Mouse (Mus musculus) midbrain, postnatal 0 days (tissue): ENCODE data around the gene Cdadc1. TPM values are rescaled to one million over a fixed set of nuclear protein-coding genes. Genes with fewer than 3 reads are reported as not detected.
A peak's percentile ranks its signal among the peaks of the same experiment; 100 is the strongest.
"Not testable (repeated sequence)": the region's sequence is repeated elsewhere in the genome, so short reads cannot be mapped to it uniquely, and the experiment has no call there.

Experiments used
- ATAC-seq: fragments of 200-750 bp; cut with Nextera tagmentation; 2 replicates; pipeline ENCODE4 v1.8.0; 2017; ENCODE audit warnings: moderate number of reproducible peaks, mild to moderate bottlenecking, moderate TSS enrichment, moderate library complexity; ENCODE audit not compliant: low FRiP score
- DNase-seq: peaks from one replicate; pipeline ENCODE4 v3.0.0-alpha.2; 2015; ENCODE audit warnings: low spot score
- H3K27ac ChIP-seq: fragments of 300-500 bp; sonication (generic); 2 replicates; pipeline ENCODE4 v1.5.1; 2014; ENCODE audit warnings: low read depth, mild to moderate bottlenecking, low read length, mixed read lengths
- H3K27me3 ChIP-seq: fragments of 300-500 bp; sonication (generic); 2 replicates; pipeline ENCODE4 v1.6.1; 2014; ENCODE audit warnings: low read length, control low read depth, mixed read lengths; ENCODE audit not compliant: insufficient read depth
- H3K36me3 ChIP-seq: fragments of 300-500 bp; sonication (generic); 2 replicates; pipeline ENCODE4 v1.6.1; 2014; ENCODE audit warnings: low read length, control low read depth, mixed read lengths; ENCODE audit not compliant: insufficient read depth
- H3K4me1 ChIP-seq: fragments of 300-500 bp; sonication (generic); 2 replicates; pipeline ENCODE4 v1.6.1; 2014; ENCODE audit warnings: mild to moderate bottlenecking, control low read depth, antibody characterized with exemption, low read length, mixed read lengths; ENCODE audit not compliant: insufficient read depth
- H3K4me2 ChIP-seq: fragments of 300-500 bp; sonication (generic); 2 replicates; pipeline ENCODE4 v1.6.1; 2014; ENCODE audit warnings: low read depth, mild to moderate bottlenecking, low read length, mixed read lengths; ENCODE audit not compliant: poor library complexity, severe bottlenecking
- H3K4me3 ChIP-seq: fragments of 300-500 bp; sonication (generic); 2 replicates; pipeline ENCODE4 v1.5.1; 2014; ENCODE audit warnings: low read depth, mild to moderate bottlenecking, low read length, moderate library complexity
- H3K9ac ChIP-seq: fragments of 300-500 bp; sonication (generic); replicated peaks from 2 replicates; pipeline ENCODE4 v1.6.1; 2014; ENCODE audit warnings: mild to moderate bottlenecking, low read length, moderate library complexity, mixed read lengths; ENCODE audit not compliant: poor library complexity, severe bottlenecking
- H3K9me3 ChIP-seq: fragments of 300-500 bp; sonication (generic); 2 replicates; pipeline ENCODE4 v1.6.1; 2016; ENCODE audit warnings: low read length, control low read depth
- CTCF ChIP-seq: IDR thresholded peaks from 2 replicates; pipeline ENCODE4 v1.5.1; 2016; ENCODE audit warnings: antibody characterized with exemption, mild to moderate bottlenecking
- WGBS: fragments of 180-500 bp; shearing (Covaris S2); extraction: QIAGEN DNeasy Blood & Tissue Kit; methylation state at CpG from one replicate; pipeline ENCODE4 v1.1.7; 2014; 5-methylcytosine and 5-hydroxymethylcytosine counted together
- polyA plus RNA-seq: library from polyadenylated mRNA; unstranded; fragments of >200 nt; fragmentation: Nextera tagmentation; extraction: Ambion mirVana; gene quantifications from 2 replicates; pipeline ENCODE4 v1.2.1, GENCODE M21; 2015
- total RNA-seq: library from RNA; depleted of rRNA; stranded (reverse); fragments of >200 nt; gene quantifications from 2 replicates; pipeline ENCODE4 v1.2.3, GENCODE M21; 2014

Cdadc1 gene
- total and polyA plus RNA-seq, 2 experiments from 2014 or later = 13.9 to 36.6 TPM

DNA sequence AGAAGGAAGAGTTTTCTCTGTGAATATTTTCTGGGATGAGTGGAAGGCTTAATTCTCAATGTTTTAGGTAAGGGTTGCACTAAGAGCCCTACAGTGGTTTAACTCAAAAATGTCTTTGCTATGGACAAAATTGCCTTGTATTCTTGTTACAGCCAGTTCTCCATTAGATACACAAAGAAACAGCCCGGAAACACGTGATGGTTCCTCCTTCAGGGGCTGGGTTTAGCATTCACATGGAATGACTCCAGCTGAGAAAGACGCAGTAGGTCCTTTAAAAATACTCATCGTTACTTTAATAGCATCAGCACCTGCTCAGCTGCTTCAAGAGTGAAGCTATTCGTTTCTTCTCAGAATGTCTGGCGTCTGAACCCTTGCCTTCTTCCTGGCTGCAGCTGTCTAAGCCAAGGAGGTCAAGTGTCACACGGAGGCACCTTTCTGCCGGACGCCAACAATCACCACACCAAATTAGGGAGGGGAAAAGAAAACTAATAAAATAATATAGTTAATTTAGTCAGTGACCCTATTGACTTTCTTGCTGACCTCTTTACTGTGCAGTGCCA, 26.6 kb upstream of the Cdadc1 start:
- peak overlapping the region; percentile 76 for H3K4me2 ChIP-seq
- no peak overlapping the region for H3K9ac ChIP-seq
- no peak overlapping the region for H3K4me3 ChIP-seq
- TF ChIP-seq CTCF = no peak
- DNase-seq (no peak), ATAC-seq (no peak)
- no peaks in the 10 kb centered on the region for H3K36me3 ChIP-seq
- no peaks in the 10 kb centered on the region for H3K9me3 ChIP-seq
- H3K27ac ChIP-seq = no peak overlapping the region
- H3K27me3 ChIP-seq = peaks cover 4% of the 10 kb centered on the region; the same call in 1 of the 2 replicates
- 41% methylated on average over 9 of the region's 9 CpGs for WGBS
- no peaks in the 10 kb centered on the region for H3K4me1 ChIP-seq

DNA sequence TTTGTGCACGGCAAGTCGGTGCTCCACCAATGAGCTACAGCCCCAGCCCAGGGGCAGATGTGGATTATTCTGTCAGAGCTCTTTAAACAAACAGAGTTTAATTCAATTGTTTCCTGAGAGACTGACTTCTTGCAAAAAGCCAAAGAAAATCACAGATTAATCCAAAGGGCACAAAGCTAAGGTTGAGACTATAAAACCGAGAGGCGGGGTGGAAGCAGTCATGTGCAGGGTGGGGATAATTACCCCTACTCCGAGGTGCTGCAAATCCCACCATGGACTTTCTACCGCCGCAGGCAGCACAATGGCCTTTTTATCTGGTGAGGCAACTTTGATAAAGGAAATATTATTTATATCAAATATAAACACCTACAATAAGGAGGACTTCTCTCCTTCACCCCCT, 19.0 kb upstream of the Cdadc1 start:
- Histone ChIP-seq H3K36me3 (no peaks in the 10 kb centered on the region), H3K9ac (no peak overlapping the region), H3K4me1 (no peaks in the 10 kb centered on the region), H3K4me3 (no peak overlapping the region), H3K27ac (no peak overlapping the region), H3K4me2 (no peak overlapping the region), H3K9me3 (no peaks in the 10 kb centered on the region), H3K27me3 (0 out of 2 replicates have a peak, but pooled peaks cover 3% of the 10 kb centered on the region)
- DNase-seq (no peak), ATAC-seq (no peak)
- WGBS = 42% methylated on average over 7 of the region's 7 CpGs
- no peak for TF ChIP-seq CTCF

DNA sequence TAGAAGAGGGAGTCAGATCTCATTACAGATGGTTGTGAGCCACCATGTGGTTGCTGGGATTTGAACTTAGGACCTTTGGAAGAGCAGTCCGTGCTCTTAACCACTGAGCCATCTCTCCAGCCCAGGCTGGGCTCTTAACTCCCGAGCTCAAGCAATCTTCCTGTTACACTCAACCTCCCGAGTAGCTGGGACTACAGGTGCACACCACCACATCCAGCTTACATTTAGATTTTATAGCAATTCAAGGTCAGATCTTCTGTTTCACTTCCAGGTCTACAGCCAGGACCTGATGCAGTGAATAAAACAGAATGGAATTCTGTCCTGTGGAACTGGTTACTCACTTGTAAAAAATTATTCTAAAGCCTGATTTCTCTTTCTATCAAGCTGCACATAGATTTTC, 16.4 kb upstream of the Cdadc1 start:
- not testable (repeated sequence) for H3K27me3 ChIP-seq, H3K9ac ChIP-seq, ATAC-seq, H3K9me3 ChIP-seq, H3K36me3 ChIP-seq, H3K4me2 ChIP-seq, H3K4me3 ChIP-seq, H3K27ac ChIP-seq, DNase-seq, H3K4me1 ChIP-seq
- 78% methylated on average over 3 of the region's 3 CpGs for WGBS

DNA sequence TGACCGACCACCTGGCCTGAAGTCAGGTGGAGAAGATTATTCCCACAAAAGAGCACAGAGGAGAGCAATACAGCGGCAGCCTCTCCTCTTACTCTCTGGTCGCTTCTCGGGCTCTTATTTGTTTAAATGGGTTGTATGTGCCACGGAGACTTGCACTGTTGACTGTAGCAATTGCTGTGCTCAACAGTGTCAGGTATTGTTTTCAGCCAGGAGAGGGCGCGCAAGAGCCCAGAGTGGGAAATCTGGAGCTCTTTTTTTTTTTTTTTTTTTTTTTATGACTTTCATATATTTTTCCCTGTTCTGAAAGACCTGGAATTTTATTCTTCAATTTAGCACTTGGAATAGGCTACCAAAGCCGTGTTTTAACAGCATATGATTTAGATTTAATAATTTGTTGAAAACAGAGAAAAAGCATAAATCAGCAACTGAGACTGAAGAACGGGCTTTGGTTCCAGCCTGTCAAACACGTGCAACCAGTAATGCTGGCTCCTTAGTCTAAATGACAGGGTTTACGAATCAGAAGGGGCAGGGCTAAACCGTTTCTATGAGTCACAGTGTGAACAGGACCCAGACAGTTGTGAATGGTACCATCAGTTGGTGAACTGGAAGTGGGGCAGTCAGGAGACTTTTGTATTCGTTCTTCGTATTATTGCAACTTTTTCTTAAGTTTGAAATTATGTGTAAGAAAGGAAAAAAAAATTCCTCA, 15.3 kb upstream of the Cdadc1 start:
- ATAC-seq = no peak
- peak; percentile 58 for DNase-seq
- H3K27me3 ChIP-seq = 0 out of 2 replicates have a peak, but pooled peaks cover 3% of the 10 kb centered on the region
- no peaks in the 10 kb centered on the region for H3K4me1 ChIP-seq
- WGBS = 53% methylated on average over 14 of the region's 14 CpGs
- H3K9ac ChIP-seq = no peak overlapping the region
- H3K4me2 ChIP-seq = no peak overlapping the region
- peak; percentile 79 for TF ChIP-seq CTCF
- H3K27ac ChIP-seq = no peak overlapping the region
- H3K4me3 ChIP-seq = no peak overlapping the region
- H3K9me3 ChIP-seq = no peaks in the 10 kb centered on the region
- H3K36me3 ChIP-seq = no peaks in the 10 kb centered on the region

DNA sequence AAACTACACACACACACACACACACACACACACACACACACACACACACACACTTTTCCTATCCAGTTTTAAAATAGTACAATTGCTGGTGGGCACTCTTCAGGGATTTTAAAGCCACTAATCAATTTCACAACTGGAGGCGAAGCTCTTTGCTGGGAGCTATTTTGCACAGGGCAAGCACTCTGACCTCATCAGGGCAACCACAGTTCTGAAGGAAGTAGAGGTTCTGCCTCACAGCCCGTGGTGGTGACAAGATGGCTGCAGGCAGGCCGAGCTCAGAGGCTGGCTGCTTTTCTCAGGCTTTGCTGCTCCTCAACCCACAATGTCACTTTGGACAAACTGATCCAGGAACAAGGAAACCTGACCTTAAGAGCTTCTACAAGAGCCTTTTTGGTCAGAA, 9.3 kb upstream of the Cdadc1 start:
- H3K4me3 ChIP-seq = no peak overlapping the region
- ATAC-seq (no peak), DNase-seq (no peak)
- H3K9ac ChIP-seq = no peak overlapping the region
- no peaks in the 10 kb centered on the region for H3K4me1 ChIP-seq
- no peaks in the 10 kb centered on the region for H3K27me3 ChIP-seq
- H3K9me3 ChIP-seq = no peaks in the 10 kb centered on the region
- H3K4me2 ChIP-seq = no peak overlapping the region
- H3K27ac ChIP-seq = no peak overlapping the region
- no peaks in the 10 kb centered on the region for H3K36me3 ChIP-seq
- TF ChIP-seq CTCF = no peak
- 47% methylated on average over 3 of the region's 3 CpGs for WGBS

DNA sequence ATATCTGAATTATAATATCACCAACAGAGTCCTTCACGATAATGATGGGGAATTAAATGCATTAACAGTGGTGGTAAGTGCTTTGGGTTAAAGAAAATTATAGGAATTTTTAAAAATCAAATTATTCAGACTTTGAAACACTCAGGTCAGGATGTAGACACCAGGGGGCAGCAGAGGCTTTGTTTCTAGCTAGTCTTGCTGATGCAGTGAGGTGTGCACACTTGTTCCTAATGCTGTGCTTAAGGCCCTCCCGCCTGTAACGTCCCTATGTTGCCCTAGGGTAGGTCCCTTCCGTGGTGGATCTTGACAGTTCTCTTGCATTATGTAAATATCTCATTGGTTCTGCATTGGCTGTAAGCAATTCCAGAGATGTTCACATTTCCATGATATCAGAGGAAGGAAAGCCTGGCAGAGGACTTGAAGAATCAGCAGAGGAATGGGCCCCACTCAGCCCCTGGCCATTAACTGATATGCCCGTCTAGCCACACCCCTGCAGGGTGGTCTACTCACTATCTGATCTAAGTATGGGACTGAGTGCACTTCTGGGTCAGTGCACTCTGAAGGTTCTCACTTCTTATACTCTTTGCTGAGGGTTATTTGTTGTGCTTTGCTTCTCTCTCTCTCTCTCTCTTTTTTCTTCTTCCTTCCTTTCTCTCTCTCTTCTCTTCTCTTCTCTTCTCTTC, 8.1 kb upstream of the Cdadc1 start:
- H3K4me2 ChIP-seq = no peak overlapping the region
- peak; percentile 62 for ATAC-seq
- H3K9me3 ChIP-seq = no peaks in the 10 kb centered on the region
- no peaks in the 10 kb centered on the region for H3K36me3 ChIP-seq
- no peak overlapping the region for H3K27ac ChIP-seq
- no peak overlapping the region for H3K4me3 ChIP-seq
- H3K4me1 ChIP-seq = no peaks in the 10 kb centered on the region
- H3K9ac ChIP-seq = no peak overlapping the region
- peak; percentile 76 for TF ChIP-seq CTCF
- DNase-seq = peak; percentile 77
- no peaks in the 10 kb centered on the region for H3K27me3 ChIP-seq
- 20% methylated on average over 5 of the region's 5 CpGs for WGBS
